Mouse (Mus musculus) layer of hippocampus, postnatal 10 days (tissue): ENCODE data around the gene Lmod2. TPM values are rescaled to one million over a fixed set of nuclear protein-coding genes. Genes with fewer than 3 reads are reported as not detected.

ENCODE experiments used
- DNase-seq, 2 experiments: peaks; one replicate each; pipeline ENCODE4 v3.0.0; 2021; ENCODE audit warnings: low spot score in 2 of 2
- total RNA-seq, 2 experiments: library from RNA; stranded (reverse); gene quantifications; 2 replicates each; pipeline ENCODE4 v1.2.3; 2021

The Lmod2 gene
- total RNA-seq, 2 experiments from 2014 or later: not detected

DNA sequence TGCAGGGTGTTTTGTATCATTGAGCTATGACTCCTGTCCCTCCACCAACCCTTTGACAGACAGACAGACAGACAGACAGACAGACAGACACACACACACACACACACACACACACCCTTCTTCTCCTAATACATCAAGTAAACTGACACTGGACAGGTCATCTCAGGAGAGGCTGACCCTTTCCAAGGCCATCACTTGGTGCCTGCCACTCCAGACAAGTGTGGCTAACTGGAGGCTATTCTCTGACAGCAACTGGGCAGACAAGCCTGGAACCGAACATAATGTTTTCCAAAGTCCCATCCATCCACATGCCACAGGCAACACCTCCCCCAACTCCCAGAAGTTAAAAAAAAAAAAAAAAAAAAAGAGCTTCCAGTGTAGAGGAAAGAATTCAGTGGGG is 4.1 kb downstream of the Lmod2 start:
- DNase-seq: no peak

DNA sequence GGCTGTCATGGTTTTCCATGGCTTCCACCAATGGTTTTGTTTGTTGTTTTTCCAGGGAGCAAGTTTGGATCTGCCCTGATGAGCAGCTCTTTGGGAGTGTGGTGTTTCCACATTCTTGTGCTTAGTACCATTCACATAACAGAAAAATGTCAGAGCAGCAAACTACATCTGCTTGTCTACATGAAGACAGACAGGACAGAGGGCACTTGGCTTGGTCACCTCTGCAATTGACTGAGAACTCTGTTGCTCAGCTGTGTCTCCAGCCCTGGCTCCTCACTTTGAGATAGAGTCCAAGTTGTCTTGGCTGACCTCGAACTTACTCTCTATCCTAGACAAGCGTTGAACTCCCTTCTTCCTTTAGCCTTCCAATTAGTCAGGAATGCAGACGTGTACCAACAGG is 4.8 kb downstream of the Lmod2 start:
- no peak for DNase-seq

DNA sequence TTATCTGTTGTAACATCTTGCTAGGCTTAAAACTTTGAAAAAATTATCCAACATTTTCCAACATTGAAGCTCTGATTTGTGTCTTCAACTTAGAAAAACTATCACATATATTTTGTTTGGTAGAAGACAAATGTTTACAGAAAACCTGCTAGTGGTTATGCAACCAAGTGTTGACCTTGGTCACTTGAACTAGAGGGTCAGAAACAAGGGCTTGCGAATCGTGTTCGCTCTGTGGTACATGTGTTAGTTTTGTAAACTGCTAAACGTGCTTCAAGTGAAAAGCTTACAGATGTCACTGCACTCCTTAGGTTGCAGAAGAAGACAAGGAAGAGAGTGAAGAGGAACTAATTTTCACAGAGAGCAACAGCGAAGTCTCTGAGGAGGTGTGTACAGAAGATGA is 5.4 kb downstream of the Lmod2 start:
- no peak for DNase-seq

DNA sequence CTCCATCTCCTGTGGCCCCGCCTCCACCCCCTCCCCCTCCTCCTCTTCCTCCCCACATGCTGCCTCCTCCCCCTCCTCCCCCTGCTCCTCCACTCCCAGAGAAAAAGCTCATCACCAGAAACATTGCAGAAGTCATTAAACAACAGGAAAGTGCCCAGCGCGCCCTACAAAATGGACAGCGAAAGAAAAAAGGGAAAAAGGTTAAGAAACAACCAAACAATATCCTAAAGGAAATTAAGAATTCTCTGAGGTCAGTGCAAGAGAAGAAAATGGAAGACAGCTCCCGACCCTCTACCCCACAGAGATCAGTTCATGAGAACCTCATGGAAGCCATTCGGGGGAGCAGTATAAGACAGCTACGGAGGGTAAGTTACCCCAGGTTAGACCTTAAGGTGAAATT is 6.7 kb downstream of the Lmod2 start:
- no peak for DNase-seq

DNA sequence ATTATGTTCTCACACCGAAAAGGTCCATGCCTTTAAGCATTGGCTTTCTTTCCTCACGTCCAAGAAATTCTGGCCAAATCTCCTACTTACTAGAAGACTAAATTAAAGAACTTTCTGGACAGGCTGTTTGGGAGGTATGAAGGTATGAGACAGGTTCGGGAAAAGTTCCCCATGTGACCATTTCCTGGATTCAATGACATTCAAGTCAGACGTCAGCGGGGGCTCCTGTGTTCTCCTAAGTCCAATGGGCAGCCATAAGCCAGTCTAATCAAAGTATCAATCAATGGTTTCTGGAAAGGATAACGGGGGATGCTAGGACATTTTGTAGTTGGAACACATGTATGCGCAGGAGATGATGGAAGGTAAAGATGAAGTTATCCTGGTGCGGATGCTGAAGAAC is 8.1 kb downstream of the Lmod2 start:
- no peak for DNase-seq

DNA sequence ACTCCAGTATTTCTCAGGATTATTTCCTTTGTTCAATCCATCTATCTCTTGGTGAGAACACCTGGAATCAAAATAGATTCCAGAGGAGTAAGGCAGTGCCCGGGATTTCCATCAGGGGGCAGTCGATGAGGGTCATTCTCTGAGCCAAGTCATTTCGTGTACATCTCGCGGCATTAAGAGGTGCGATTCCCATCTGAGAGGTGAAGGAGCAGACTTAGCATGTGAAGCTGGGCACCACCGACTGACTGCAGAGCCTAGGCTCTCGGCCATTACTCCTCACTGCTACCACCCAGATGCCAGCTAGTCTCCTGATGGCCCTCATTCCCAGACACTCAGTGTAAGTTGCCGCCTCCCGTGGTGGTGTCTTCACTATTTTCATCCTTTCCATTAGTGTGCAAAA is 8.9 kb downstream of the Lmod2 start:
- no peak for DNase-seq

DNA sequence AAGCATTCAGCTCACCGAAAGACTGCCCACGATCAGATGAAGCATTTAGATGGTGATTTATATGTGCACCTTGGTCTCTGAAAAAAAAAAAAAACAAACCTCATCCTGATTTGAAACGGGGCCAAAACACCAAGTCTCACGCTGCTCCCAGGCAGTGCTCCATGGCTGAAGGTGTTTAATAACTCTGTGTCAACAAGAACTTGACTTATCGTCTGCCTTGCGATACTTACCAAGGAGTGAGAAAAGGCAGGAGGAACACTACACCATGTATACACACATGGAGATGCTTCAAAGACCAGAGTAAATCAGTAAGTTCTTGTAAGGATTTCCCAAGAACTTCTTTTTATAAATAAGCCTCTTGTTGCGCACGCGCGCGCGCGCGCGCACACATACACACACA is 10.0 kb downstream of the Lmod2 start:
- DNase-seq: no peak

DNA sequence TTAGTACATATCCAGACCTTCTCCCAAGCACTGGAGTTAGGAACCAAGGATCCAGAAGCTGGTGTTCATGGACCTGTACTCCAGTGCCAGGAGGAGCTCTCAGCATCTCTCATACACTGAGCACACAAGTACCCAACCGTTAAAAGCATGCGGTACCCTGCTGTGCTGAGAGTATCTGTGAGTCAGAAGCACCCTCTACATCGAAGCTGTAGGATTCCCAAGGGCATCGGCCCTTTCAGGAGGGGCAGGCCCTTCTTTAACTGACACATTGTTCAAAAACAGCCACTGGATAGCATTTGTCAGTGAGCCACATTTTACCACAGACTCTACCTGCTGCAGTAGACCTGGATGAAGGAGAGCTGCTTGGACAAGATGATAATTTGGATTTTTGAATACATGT is 10.6 kb downstream of the Lmod2 start:
- no peak for DNase-seq

DNA sequence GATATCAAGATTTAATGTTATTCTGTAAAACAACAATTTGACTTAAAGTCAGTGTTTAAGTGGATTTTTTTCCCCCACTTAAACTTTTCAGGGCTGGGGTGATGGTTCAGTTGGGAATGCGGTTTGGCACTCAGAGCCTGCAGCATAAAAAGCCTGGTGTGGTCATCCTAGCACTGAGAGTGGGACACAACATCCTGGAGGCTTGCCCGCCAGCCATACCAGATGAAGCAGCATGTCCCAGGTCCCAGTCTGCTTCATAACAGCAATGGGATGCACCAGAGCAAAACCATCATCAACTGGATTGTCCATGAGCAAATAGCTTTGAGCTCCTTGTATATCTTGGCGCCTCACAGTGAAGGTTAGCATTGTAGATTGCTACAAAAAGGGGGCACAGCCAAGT is 11.1 kb downstream of the Lmod2 start:
- no peak for DNase-seq

DNA sequence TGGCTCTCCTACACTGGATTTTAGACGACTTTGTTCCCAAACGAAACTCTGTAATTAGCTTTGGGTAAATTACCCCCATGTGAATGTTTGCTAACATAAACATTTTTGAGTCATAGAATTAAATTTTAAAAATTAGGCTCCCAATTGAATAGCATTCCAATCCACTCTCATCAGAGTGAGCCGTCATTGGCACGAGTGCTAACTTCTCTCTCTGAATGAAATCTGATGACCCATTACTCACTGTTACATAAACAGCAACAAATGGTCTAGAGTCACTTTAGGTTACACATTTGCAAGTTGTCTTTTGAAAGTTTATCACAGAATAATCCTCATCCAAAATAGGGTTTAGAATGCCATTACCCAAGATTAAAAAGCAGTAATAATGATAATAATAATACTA is 12.0 kb downstream of the Lmod2 start:
- DNase-seq: no peak

DNA sequence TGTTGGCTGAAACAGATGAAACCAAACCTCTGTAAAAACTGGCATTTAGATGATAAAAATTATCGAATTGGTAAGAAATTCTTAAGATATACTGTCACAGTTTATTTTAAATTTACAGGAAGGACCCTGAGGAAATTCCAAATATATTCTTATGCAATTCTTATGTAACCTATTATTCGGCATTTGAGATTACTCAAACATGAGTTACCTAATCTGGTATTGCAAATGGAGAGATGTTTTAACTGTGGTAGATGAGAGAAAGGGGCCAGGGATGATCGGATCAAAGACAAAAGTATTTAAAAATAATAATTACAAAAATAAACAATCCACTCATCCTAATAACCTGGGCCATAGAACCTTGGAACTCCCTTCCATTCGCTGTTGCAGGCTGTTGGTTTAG is 12.8 kb downstream of the Lmod2 start:
- no peak for DNase-seq

DNA sequence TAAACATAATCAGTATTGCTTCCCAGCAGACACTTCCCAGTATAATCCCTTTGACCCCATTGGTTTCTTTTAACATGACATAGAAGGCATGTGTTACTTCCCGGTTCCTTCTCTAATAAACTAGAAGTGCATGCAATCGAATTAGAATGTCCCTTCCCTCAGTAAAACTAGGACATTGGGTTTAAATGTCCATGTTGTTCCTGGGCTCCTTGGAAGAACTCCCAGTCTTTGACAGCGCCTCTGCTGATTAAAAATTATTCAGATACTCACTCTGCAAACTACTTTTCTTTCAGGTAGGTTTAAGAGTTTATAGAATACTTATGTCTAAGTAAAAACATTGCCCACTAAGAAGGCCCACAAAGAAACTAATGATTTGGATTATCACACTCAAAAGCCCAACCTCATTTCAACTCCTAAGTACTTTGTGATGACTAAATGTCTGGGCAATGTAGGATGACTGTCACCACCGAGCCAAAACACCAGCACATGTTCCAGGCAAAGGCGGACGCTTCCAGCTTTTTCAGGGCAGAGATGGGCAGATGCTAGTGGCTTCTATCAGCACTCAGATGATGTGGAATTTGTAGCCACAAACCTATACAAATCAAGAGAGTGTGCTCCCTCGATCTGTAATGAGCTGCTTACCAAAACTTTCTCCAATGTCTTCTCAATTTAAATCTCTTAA is 14.7 kb downstream of the Lmod2 start:
- DNase-seq: no peak

DNA sequence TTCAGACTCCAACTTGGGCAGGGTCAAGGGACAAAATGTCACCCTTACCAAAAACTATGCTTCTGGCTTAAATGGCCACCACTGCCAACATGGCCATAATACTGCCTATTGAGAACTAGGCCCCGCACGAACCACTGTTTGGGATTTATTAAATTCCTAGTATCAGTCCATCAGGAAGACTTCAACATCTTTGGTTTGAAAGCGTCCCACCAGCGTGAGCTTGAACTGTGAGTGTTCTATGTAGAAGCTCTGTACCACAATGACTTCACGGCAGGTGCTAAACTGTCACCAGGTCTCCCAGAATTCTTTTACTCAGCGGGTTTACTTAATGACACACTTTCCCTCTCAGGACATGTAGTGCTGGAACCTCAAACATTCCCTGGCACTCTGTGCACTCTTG is 15.8 kb downstream of the Lmod2 start:
- DNase-seq: no peak

DNA sequence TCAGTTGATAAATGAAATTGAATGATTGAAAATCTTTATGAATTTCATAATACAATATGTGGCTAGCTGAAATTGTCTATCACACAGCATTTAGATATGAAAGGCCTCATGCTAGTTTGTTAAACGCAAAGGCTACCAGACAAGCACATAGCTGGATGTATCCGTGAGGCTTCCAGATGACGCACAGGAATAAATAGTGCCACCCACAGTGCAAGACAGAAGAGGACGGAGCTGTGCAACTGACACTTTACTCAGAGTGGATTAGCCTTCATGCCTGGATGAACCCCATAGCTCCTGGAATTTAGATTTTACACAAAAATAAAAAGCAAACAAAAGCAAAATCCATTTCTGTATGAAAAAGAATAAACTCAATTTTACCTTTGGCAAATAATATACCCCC is 16.4 kb downstream of the Lmod2 start:
- no peak for DNase-seq

DNA sequence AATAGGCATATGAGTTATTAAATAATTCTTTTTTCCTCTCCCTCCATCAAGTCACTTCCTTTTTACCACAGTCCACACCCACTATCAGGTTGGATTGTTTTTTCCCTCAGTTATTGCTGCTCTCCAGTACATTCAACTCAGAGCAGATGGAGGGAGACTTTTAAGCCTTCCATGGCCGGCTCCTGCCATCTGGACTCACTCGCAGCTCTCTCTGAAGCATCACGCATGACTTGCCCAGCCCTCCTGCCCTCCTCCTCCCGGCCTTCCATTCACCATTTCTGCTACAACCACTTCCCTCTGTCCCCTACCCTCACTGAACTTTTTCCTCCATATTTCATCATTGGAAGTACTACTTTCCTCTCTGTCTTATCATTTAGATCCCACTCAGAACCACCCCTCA is 19.2 kb downstream of the Lmod2 start:
- DNase-seq: no peak

DNA sequence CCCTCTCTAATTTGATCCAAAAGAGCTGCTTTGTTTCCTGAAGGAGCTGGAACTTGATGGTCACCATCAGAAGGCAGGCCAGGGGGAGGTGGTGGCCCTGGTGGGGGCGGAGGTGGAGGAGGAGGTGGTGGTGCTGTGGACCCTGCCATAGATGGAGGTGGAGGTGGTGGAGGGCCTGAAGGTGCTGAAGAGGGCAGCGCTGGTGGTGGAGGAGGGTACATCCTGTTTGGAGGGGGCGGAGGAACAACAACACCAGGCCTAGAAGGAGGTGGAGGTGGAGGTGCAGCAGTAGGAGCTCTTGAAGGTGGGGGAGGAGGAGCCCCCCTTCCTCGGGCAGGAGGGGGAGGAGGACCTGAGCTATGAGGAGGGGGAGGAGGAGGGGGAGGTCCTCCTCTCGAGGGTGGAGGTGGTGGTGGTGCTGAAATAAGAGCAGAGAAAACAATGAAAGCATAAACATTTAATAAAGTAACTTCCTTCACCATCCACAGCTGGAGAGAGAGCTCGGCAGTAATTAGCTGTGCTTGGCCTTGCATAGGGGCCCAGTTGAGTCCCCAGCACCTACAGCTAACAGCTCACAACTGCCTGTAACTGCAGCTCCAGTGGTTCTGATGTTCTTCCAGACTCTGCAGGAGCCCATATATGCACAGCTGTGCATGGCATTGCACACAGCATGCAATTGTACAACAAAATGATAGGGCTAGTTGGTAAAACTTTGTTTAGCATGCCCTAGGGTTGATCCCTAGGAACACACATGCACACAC is 21.9 kb downstream of the Lmod2 start:
- DNase-seq: no peak

DNA sequence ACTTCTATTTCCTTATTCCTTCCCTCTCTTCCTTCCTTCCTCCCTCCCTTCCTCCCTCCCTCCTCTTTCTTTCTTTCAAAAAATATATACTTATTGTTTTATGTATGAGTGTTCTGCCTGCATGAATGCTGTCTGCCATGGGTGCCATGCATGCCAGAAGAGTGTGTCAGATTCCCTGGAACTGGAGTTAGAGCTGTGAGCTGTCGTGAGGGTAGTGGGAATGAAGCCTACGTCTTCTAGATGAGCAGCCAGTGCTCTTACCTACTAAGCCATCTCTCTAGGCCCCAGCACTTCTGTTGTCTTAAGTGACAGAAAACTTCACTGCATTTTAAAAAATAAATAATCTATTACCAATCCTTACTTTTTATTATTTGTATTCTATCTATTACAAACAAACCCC is 23.4 kb downstream of the Lmod2 start:
- no peak for DNase-seq

DNA sequence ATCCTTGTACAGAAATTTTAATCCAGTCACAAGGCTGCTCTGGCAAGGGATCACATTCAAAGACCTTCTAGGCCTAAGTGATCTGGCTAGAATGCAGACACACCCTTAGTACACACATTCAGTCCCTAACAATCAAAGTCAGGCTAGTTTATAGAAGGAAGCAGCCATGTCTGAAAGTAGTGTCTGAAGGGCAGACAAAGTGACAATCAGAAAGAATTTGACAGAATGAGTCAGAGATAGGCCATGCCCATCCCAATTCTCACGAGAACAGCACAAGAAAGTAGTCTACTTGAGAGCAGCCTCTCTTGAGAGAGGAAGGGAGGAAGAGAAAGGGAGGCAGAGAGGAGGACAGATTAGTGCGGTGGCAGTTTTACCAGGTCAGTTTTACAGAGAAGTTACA is 24.5 kb downstream of the Lmod2 start:
- DNase-seq: no peak

DNA sequence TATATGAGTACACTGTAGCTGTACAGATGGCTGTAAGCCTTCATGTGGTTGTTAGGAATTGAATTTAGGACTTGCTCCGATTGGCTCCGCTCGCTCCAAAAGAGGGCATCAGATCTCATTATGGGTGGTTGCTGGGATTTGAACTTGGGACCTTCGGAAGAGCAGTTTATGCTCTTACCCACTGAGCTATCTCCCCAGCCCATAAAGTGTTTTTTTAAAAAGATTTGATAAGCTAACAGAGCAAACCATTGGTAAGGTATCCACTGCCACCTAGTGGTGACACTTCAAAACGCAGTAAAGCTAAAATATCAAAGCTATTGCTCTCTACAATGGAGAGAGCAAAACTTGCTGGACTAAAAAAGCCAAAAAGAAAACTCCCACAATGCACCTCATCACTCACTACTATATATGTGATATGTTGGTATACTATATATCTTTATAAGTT is 30.0 kb downstream of the Lmod2 start:
- peak; percentile 51 to 63 for DNase-seq

DNA sequence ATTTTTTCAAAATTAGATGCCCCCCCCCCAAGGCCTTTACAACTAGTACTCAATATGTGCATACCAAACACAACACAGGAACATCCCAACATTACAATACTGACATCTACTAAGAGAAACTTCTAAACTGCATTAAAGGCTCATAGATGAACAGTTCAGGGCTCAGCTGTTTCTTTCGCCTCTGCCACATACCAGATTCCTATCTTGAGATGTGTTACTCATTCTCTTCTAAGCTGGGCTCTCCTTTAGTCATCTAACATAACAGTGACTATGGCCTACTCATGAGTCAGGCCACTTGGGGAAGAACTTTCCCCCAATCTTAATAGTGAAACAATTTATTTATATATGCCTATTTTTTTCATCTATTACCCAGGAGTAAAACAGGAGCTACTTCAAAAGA is 30.9 kb downstream of the Lmod2 start:
- no peak for DNase-seq

DNA sequence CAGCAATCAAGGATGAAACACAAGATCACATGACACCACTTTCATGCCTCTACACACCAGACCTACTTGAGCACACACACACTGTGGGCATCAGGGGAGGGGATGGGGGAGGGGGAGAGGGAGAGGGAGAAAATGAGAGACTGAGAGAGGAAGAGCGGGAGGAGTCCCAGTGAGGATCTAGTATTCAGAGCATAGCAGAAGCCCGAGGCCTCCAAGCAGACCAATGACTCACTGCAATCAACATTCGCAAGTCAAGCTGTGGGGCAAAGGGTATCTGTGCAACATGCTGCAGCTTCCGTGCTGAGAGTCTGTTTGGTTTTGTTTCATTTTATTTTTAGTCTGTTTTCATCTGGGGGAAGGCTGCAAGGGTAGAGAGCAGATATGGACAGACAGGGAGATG is 34.5 kb downstream of the Lmod2 start:
- DNase-seq: no peak

DNA sequence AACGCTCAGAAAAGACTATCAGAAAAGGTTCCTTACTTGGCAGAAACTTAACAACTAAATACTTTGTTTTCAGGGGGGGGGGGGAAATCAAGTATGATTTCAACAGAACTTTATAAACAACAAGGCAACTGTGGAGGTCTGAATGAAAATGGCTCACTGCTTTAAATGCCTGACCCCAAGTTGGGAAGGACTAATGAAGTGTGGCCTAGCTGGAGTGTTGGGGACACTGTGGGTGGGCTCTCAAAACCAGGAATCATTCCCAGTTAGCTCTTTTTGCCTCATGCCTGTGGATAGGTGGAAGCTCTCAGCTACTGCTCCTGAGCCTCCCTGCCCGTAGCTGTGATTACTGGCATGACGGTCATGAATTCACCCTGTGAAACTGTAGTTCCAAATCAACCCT is 36.5 kb downstream of the Lmod2 start:
- DNase-seq: no peak

DNA sequence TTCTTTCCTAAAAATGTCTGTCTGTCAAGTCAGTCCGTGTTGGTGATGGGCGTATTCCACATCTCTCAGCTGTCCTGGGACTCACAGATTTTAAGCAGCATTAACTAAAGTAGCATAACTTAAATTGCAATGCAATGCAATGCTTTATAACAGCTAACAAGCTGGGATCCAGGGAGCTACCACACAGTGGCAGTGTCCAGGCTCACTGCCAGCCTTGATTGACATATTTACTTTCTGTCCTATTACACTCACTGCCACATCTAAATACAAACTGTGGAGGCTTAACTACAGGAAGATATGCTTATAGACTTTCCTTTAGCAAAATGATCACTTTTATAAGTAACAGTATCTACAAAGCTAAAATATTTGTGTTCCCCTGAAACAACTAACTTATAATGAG is 38.3 kb downstream of the Lmod2 start:
- peak in 1 of 2 experiments; percentile 27 for DNase-seq
